Mouse (Mus musculus): ENCODE data around the gene Itm2b. TPM values are rescaled to one million over a fixed set of nuclear protein-coding genes. Genes with fewer than 3 reads are reported as not detected.

Gene Itm2b
- total and polyA plus RNA-seq, 3 experiments: 190 to 305 (median 254) TPM

DNA sequence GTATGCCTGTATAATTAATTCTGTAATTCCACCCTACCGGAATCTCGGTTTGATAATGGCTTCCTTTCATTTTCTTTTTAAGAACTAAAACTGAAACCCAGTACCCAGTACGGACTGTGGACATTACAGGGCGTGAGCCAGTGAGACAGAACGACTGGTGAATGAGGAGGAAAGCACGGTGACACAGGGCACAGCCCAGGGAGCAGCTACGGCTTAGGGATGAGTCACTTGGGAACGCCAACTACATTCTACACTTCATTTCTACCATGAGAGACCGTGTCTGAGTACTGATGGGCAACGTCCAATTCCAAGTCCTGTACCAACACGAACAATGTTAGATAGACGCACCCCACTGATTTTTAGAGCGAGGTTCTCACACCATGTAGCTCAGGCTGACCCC is 16.1 kb downstream of the Itm2b start:
- H3K4me1 ChIP-seq (ENCODE audit: control insufficient read depth in 1 of 2, insufficient read depth in 2 of 2): peaks cover 2 to 12% of the 10 kb centered on the region in 2 experiments; a peak in 3 of 4 replicates
- H3K36me3 ChIP-seq (replicated peaks in 1 of 2; ENCODE audit: control insufficient read depth in 1 of 2, insufficient read depth in 1 of 2, low read length in 1 of 2): peaks cover 65 to 95% of the 10 kb centered on the region in 2 experiments
- in situ Hi-C loops (cut with MboI; ENCODE audit: low pct_ligation_motif_present, low pct_unique_long_range_greater_than_20kb, low sequenced_read_pairs): no loop called here
- dilution Hi-C loops (cut with MboI; ENCODE audit: extremely low pct_ligation_motif_present, extremely low pct_unique_long_range_greater_than_20kb, low sequenced_read_pairs): no loop called here
- TF ChIP-seq MEF2A (IDR thresholded peaks at IDR 0.05; ENCODE audit: borderline replicate concordance, low read depth, low read length) (no peak), USF2 (conservative IDR thresholded peaks at IDR 0.05; ENCODE audit: low read depth, low read length) (no peak), UBTF (IDR thresholded peaks at IDR 0.05; ENCODE audit: low read depth, low read length) (no peak), NELFE (IDR thresholded peaks at IDR 0.05; ENCODE audit: low read depth, low read length) (no peak), IRF4 (IDR thresholded peaks at IDR 0.05; ENCODE audit: low read depth, low read length) (no peak), BHLHE40 (IDR thresholded peaks at IDR 0.05; ENCODE audit: low read depth, low read length) (no peak), KAT2A (IDR thresholded peaks at IDR 0.05; ENCODE audit: insufficient replicate concordance, low read length) (no peak), ELF1 (IDR thresholded peaks at IDR 0.05; ENCODE audit: low read depth, low read length) (no peak), ZC3H11A (IDR thresholded peaks at IDR 0.05; ENCODE audit: low read depth, low read length) (no peak), ZKSCAN1 (IDR thresholded peaks at IDR 0.05; ENCODE audit: borderline replicate concordance, low read depth, low read length) (no peak), MYC (IDR thresholded peaks at IDR 0.05; ENCODE audit: low read depth, low read length) (no peak), POLR2AphosphoS2 (IDR thresholded peaks at IDR 0.05; ENCODE audit: low read depth, low read length) (no peak), ETS1 (conservative IDR thresholded peaks at IDR 0.05; ENCODE audit: low read depth, low read length) (no peak), TCF12 (IDR thresholded peaks at IDR 0.05; ENCODE audit: low read depth, low read length) (no peak), MAX (IDR thresholded peaks at IDR 0.05; ENCODE audit: low read length) (no peak), SMC3 (IDR thresholded peaks at IDR 0.05; ENCODE audit: low read depth, low read length) (no peak)
- no peak overlapping the region for H3K27ac ChIP-seq (ENCODE audit: insufficient read depth, low read depth)
- no peak overlapping the region for H3K4me2 ChIP-seq (ENCODE audit: insufficient read depth, low read depth, poor library complexity, severe bottlenecking)
- no peaks in the 10 kb centered on the region for H3K9me3 ChIP-seq (replicated peaks; ENCODE audit: low read length)
- H3K9ac ChIP-seq (ENCODE audit: insufficient read depth, low read depth): no peak overlapping the region
- no peaks in the 10 kb centered on the region for H3K27me3 ChIP-seq (replicated peaks)
- H3K4me3 ChIP-seq (replicated peaks in 1 of 3; ENCODE audit: low read depth in 2 of 3, low read length in 2 of 3, poor library complexity in 1 of 3): no peak overlapping the region
- DNase-seq (ENCODE audit: extremely low read depth): no peak
- 0 out of 2 replicates have a peak, but pooled peaks cover 2% of the 10 kb centered on the region for H3K79me2 ChIP-seq (replicated peaks; ENCODE audit: control insufficient read depth, extremely low read depth, insufficient read depth, poor library complexity, severe bottlenecking)

DNA sequence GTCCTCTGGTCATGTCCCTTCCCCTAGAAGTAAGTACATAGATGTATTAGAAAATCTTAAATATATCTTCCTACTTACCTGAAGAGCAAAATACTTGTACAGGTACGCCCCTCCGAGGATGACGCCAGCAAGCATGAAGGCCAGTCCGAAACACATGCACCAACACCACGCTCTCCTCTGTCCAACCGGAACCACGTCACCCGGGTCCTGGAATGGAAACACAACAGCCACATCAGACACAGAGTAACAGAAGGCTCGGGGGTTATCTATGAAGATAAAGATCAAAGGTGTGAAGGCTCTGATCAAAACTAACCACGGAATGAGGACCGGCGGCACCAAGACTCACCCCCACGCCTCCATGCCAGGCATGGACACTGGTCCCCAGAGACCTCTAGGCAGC is 16.9 kb downstream of the Itm2b start:
- H3K79me2 ChIP-seq (replicated peaks; ENCODE audit: control insufficient read depth, extremely low read depth, insufficient read depth, poor library complexity, severe bottlenecking): 0 out of 2 replicates have a peak, but pooled peaks cover 2% of the 10 kb centered on the region
- no peak overlapping the region for H3K27ac ChIP-seq (ENCODE audit: insufficient read depth, low read depth)
- no peak overlapping the region for H3K4me2 ChIP-seq (ENCODE audit: insufficient read depth, low read depth, poor library complexity, severe bottlenecking)
- no peak overlapping the region for H3K9ac ChIP-seq (ENCODE audit: insufficient read depth, low read depth)
- no peaks in the 10 kb centered on the region for H3K27me3 ChIP-seq (replicated peaks)
- TF ChIP-seq POLR2A (IDR thresholded peaks at IDR 0.05; ENCODE audit: low read depth, low read length) (no peak), NELFE (IDR thresholded peaks at IDR 0.05; ENCODE audit: low read depth, low read length) (no peak), HCFC1 (IDR thresholded peaks at IDR 0.05; ENCODE audit: low read depth, low read length) (no peak), ZKSCAN1 (IDR thresholded peaks at IDR 0.05; ENCODE audit: borderline replicate concordance, low read depth, low read length) (no peak), MEF2A (IDR thresholded peaks at IDR 0.05; ENCODE audit: borderline replicate concordance, low read depth, low read length) (no peak)
- peaks cover 2 to 12% of the 10 kb centered on the region in 2 experiments; a peak in 3 of 4 replicates for H3K4me1 ChIP-seq (ENCODE audit: control insufficient read depth in 1 of 2, insufficient read depth in 2 of 2)
- no peak overlapping the region for H3K4me3 ChIP-seq (replicated peaks in 1 of 3; ENCODE audit: low read depth in 2 of 3, low read length in 2 of 3, poor library complexity in 1 of 3)
- DNase-seq (ENCODE audit: extremely low read depth): no peak
- dilution Hi-C loops (cut with MboI; ENCODE audit: extremely low pct_ligation_motif_present, extremely low pct_unique_long_range_greater_than_20kb, low sequenced_read_pairs): no loop called here
- in situ Hi-C loops (cut with MboI; ENCODE audit: low pct_ligation_motif_present, low pct_unique_long_range_greater_than_20kb, low sequenced_read_pairs): no loop called here
- peaks cover 69 to 98% of the 10 kb centered on the region in 2 experiments for H3K36me3 ChIP-seq (replicated peaks in 1 of 2; ENCODE audit: control insufficient read depth in 1 of 2, insufficient read depth in 1 of 2, low read length in 1 of 2)
- H3K9me3 ChIP-seq (replicated peaks; ENCODE audit: low read length): no peaks in the 10 kb centered on the region

Measured in CH12.LX (cell line).